Mouse (Mus musculus) kidney, embryonic 16.5 days (tissue): ENCODE measurements around the gene Pou6f1. TPM values are rescaled to one million over a fixed set of nuclear protein-coding genes. Genes with fewer than 3 reads are reported as not detected.
A peak's percentile ranks its signal among the peaks of the same experiment; 100 is the strongest.
"Not testable (repeated sequence)": the region's sequence is repeated elsewhere in the genome, so short reads cannot be mapped to it uniquely, and the experiment has no call there.

Experiments
- ATAC-seq: fragments of 200-750 bp; cut with Nextera tagmentation; 2 replicates; pipeline ENCODE4 v1.8.0; 2017; ENCODE audit warnings: moderate TSS enrichment; ENCODE audit not compliant: low FRiP score, low TSS enrichment
- H3K27ac ChIP-seq: fragments of 300-500 bp; sonication (generic); 2 replicates; pipeline ENCODE4 v1.5.1; 2014; ENCODE audit warnings: low read length
- H3K27me3 ChIP-seq: fragments of 300-500 bp; sonication (generic); 2 replicates; pipeline ENCODE4 v1.6.1; 2014; ENCODE audit warnings: low read length, control low read depth, mixed read lengths; ENCODE audit not compliant: insufficient read depth
- H3K36me3 ChIP-seq: fragments of 300-500 bp; sonication (generic); 2 replicates; pipeline ENCODE4 v1.6.1; 2014; ENCODE audit warnings: low read length, control low read depth, mixed read lengths; ENCODE audit not compliant: insufficient read depth
- H3K4me1 ChIP-seq: fragments of 300-500 bp; sonication (generic); 2 replicates; pipeline ENCODE4 v1.6.1; 2014; ENCODE audit warnings: low read length, control low read depth, mixed read lengths; ENCODE audit not compliant: insufficient read depth
- H3K4me2 ChIP-seq: fragments of 300-500 bp; sonication (generic); replicated peaks from 2 replicates; pipeline ENCODE4 v1.6.1; 2014; ENCODE audit warnings: low read depth, low read length
- H3K4me3 ChIP-seq: fragments of 300-500 bp; sonication (generic); 2 replicates; pipeline ENCODE4 v1.5.1; 2014; ENCODE audit warnings: mild to moderate bottlenecking, low read length
- H3K9ac ChIP-seq: fragments of 300-500 bp; sonication (generic); replicated peaks from 2 replicates; pipeline ENCODE4 v1.6.1; 2014; ENCODE audit warnings: low read length
- H3K9me3 ChIP-seq: fragments of 300-500 bp; sonication (generic); 2 replicates; pipeline ENCODE4 v1.6.1; 2016; ENCODE audit warnings: low read length, control low read depth
- WGBS: fragments of 180-500 bp; shearing (Covaris S2); extraction: QIAGEN DNeasy Blood & Tissue Kit; methylation state at CpG from one replicate; pipeline ENCODE4 v1.1.7; 2014; 5-methylcytosine and 5-hydroxymethylcytosine counted together
- polyA plus RNA-seq: library from polyadenylated mRNA; unstranded; fragments of >200 nt; fragmentation: Nextera tagmentation; extraction: Ambion mirVana; gene quantifications from 2 replicates; pipeline ENCODE4 v1.2.1, GENCODE M21; 2015

Pou6f1 gene
- polyA plus RNA-seq, 1 experiment from 2014 or later: 10.1 TPM

- WGBS: 64% methylated on average over 7 of the region's 7 CpGs
- H3K4me1 ChIP-seq: peaks cover 22% of the 10 kb centered on the region
- H3K4me3 ChIP-seq: no peak overlapping the region
- no peak for ATAC-seq
- no peak overlapping the region for H3K9ac ChIP-seq
- H3K36me3 ChIP-seq: no peaks in the 10 kb centered on the region
- no peak overlapping the region for H3K4me2 ChIP-seq
- H3K9me3 ChIP-seq: no peaks in the 10 kb centered on the region
- no peaks in the 10 kb centered on the region for H3K27me3 ChIP-seq
- no peak overlapping the region for H3K27ac ChIP-seq
These were observed 12.2 kb upstream of the Pou6f1 start for GRCm38 (mm10) chr15:100611951-100612350.

- H3K9ac ChIP-seq, H3K4me3 ChIP-seq, H3K4me2 ChIP-seq, H3K27ac ChIP-seq, H3K36me3 ChIP-seq, H3K27me3 ChIP-seq, H3K9me3 ChIP-seq, ATAC-seq: not testable (repeated sequence)
- WGBS: 93% methylated on average over 8 of the region's 8 CpGs
- peaks cover 21% of the 10 kb centered on the region for H3K4me1 ChIP-seq
These were observed 6.9 kb upstream of the Pou6f1 start for GRCm38 (mm10) chr15:100606677-100607076.

DNA sequence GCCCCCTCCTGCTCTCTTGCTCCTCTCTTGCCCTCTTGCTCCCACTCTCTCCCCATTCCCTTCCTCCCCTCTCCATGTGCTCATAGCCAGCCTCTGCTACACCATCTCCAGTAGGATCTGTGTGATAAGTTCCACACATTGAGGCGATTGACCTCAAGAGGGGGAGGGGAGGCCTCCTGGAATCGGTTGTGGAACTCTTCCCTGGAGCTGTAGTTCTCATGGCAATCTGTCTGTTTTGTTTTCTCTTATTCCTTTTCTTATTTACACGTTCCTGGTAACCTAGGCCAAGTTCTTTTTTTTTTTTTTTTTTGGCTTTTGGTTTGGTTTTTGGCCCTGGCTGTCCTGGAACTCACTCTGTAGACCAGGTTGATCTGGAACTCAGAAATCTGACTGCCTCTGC lies 1.9 kb upstream of the Pou6f1 start:
- no peaks in the 10 kb centered on the region for H3K9me3 ChIP-seq
- H3K4me1 ChIP-seq: peaks cover 39% of the 10 kb centered on the region
- H3K36me3 ChIP-seq: no peaks in the 10 kb centered on the region
- no peak for ATAC-seq
- no peak overlapping the region for H3K9ac ChIP-seq
- 47% methylated on average over 3 of the region's 3 CpGs for WGBS
- 0 out of 2 replicates have a peak, but pooled peaks cover 4% of the 10 kb centered on the region for H3K27me3 ChIP-seq
- H3K27ac ChIP-seq: peak overlapping the region; percentile 63
- H3K4me2 ChIP-seq: no peak overlapping the region
- H3K4me3 ChIP-seq: no peak overlapping the region

GRCm38 (mm10) chr15:100600696-100601272 lies 1.0 kb upstream of the Pou6f1 start:
- Histone ChIP-seq H3K4me2 (peak overlapping the region; percentile 89), H3K36me3 (no peaks in the 10 kb centered on the region), H3K27ac (peak overlapping the region; percentile 14; the same call in 1 of the 2 replicates), H3K4me3 (peak overlapping the region; percentile 84), H3K27me3 (0 out of 2 replicates have a peak, but pooled peaks cover 4% of the 10 kb centered on the region), H3K9me3 (no peaks in the 10 kb centered on the region), H3K4me1 (peaks cover 39% of the 10 kb centered on the region), H3K9ac (peak overlapping the region; percentile 94; the same call in 1 of the 2 replicates)
- 23% methylated on average over 21 of the region's 21 CpGs for WGBS
- no peak for ATAC-seq

DNA sequence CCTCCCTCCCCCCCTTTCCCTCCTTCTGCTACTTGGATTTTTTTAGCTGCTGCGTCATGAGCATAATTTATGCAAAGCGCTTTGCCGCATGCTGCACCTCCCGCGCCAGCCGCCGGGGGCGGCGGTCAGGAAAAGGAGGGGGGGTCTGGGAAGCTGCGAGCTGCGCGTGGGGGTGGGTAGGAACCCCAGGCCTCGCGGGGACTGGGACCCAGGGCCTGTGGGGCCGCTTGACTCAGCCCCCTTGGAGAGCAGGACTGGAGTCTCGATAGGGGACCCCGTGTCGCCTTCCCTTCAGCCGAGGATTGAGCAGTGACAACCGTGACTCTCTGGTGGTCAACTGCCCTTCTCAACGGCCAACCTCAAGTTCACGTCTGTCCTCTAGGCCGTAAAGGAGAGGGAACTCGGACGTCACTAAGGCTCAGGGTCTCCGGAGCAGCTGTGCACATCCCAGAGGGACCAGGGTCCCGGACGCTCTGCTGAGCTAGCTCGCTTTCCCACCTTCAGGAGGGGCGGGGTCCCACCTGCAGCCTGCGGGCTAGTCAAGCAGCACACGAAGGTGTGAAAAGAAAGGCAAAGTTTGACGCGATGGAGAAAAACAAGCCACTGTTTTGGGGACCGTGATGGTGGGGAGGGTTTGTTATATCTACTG lies 387 bp upstream of the Pou6f1 start:
- Histone ChIP-seq H3K27ac (peak overlapping the region; percentile 81), H3K4me2 (peak overlapping the region; percentile 89), H3K4me3 (peak overlapping the region; percentile 84), H3K27me3 (0 out of 2 replicates have a peak, but pooled peaks cover 4% of the 10 kb centered on the region), H3K36me3 (no peaks in the 10 kb centered on the region), H3K4me1 (peaks cover 36% of the 10 kb centered on the region), H3K9me3 (no peaks in the 10 kb centered on the region), H3K9ac (peak overlapping the region; percentile 94)
- WGBS: 2% methylated on average over 23 of the region's 35 CpGs
- ATAC-seq: peak; percentile 60

- H3K9ac ChIP-seq: peak overlapping the region; percentile 94
- no peaks in the 10 kb centered on the region for H3K9me3 ChIP-seq
- no peaks in the 10 kb centered on the region for H3K36me3 ChIP-seq
- peak overlapping the region; percentile 81; the same call in 1 of the 2 replicates for H3K27ac ChIP-seq
- no peak for ATAC-seq
- peak overlapping the region; percentile 89 for H3K4me2 ChIP-seq
- H3K4me1 ChIP-seq: peaks cover 28% of the 10 kb centered on the region
- under 1% methylated on average over 12 of the region's 12 CpGs for WGBS
- H3K4me3 ChIP-seq: peak overlapping the region; percentile 84
- H3K27me3 ChIP-seq: 0 out of 2 replicates have a peak, but pooled peaks cover 4% of the 10 kb centered on the region
These were observed 905 bp downstream of the Pou6f1 start for GRCm38 (mm10) chr15:100598883-100599275.

GRCm38 (mm10) chr15:100598287-100598882 lies 1.4 kb downstream of the Pou6f1 start:
- peak overlapping the region; percentile 84 for H3K4me3 ChIP-seq
- H3K4me2 ChIP-seq: peak overlapping the region; percentile 89
- ATAC-seq: no peak
- H3K36me3 ChIP-seq: no peaks in the 10 kb centered on the region
- H3K4me1 ChIP-seq: peaks cover 24% of the 10 kb centered on the region
- H3K27me3 ChIP-seq: 0 out of 2 replicates have a peak, but pooled peaks cover 4% of the 10 kb centered on the region
- no peaks in the 10 kb centered on the region for H3K9me3 ChIP-seq
- peak overlapping the region; percentile 94 for H3K9ac ChIP-seq
- H3K27ac ChIP-seq: peak overlapping the region; percentile 81; the same call in 1 of the 2 replicates
- 18% methylated on average over 9 of the region's 9 CpGs for WGBS

DNA sequence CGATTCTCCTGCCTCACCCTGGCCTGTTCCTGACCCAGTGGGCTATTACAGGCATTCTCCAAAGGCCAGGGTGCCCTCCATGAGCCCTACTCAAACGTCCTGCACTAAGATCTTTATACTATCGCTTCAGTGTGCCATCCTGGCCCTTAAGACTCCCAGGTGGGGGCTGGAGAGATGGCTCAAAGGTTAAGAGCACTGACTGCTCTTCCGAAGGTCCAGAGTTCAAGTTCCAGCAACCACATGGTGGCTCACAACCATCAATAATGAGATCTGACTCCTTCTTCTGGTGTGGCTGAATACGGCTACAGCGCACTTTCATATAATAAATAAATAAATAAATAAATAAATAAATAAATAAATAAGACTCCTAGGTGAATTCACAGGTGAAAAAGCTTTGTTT lies 7.0 kb downstream of the Pou6f1 start:
- no peak for ATAC-seq
- H3K9me3 ChIP-seq: no peaks in the 10 kb centered on the region
- H3K4me1 ChIP-seq: no peaks in the 10 kb centered on the region
- H3K27me3 ChIP-seq: no peaks in the 10 kb centered on the region
- H3K4me3 ChIP-seq: no peak overlapping the region
- H3K4me2 ChIP-seq: no peak overlapping the region
- WGBS: 77% methylated on average over 6 of the region's 6 CpGs
- peaks cover 6% of the 10 kb centered on the region; the same call in 1 of the 2 replicates for H3K36me3 ChIP-seq
- no peak overlapping the region for H3K27ac ChIP-seq
- no peak overlapping the region for H3K9ac ChIP-seq

DNA sequence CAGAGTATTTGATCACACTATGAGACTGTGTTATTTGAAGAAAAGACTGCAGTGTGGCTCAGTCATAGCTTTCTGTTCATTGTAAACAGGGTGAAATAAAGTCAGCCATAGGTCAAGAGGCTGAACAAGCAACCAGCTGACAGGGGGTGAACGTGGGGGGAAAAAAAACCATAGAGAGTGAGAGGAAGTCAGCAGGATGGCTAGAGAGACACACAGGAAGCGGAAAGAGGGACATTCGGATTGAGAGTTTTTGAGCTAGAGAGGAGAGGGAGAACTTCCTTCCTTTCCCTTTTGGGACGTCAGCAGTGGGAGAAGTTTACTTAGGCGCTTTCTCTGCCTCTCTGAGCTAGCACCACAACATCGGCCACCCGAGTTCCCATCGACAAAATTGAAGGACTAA lies 9.3 kb downstream of the Pou6f1 start:
- Histone ChIP-seq H3K27ac (no peak overlapping the region), H3K4me2 (no peak overlapping the region), H3K36me3 (peaks cover 17% of the 10 kb centered on the region; the same call in 1 of the 2 replicates), H3K27me3 (no peaks in the 10 kb centered on the region), H3K4me3 (no peak overlapping the region), H3K4me1 (no peaks in the 10 kb centered on the region), H3K9ac (no peak overlapping the region), H3K9me3 (no peaks in the 10 kb centered on the region)
- WGBS: 70% methylated on average over 8 of the region's 8 CpGs
- no peak for ATAC-seq

GRCm38 (mm10) chr15:100588297-100588696 lies 11.5 kb downstream of the Pou6f1 start:
- H3K9ac ChIP-seq: no peak overlapping the region
- H3K4me1 ChIP-seq: no peaks in the 10 kb centered on the region
- H3K9me3 ChIP-seq: no peaks in the 10 kb centered on the region
- H3K4me2 ChIP-seq: no peak overlapping the region
- WGBS: 82% methylated on average over 6 of the region's 6 CpGs
- no peak overlapping the region for H3K4me3 ChIP-seq
- H3K36me3 ChIP-seq: peaks cover 17% of the 10 kb centered on the region; the same call in 1 of the 2 replicates
- no peak overlapping the region for H3K27ac ChIP-seq
- no peaks in the 10 kb centered on the region for H3K27me3 ChIP-seq
- no peak for ATAC-seq
